8 mouse cellular contexts compared by ENCODE assay signal in the genomic region with DNA sequence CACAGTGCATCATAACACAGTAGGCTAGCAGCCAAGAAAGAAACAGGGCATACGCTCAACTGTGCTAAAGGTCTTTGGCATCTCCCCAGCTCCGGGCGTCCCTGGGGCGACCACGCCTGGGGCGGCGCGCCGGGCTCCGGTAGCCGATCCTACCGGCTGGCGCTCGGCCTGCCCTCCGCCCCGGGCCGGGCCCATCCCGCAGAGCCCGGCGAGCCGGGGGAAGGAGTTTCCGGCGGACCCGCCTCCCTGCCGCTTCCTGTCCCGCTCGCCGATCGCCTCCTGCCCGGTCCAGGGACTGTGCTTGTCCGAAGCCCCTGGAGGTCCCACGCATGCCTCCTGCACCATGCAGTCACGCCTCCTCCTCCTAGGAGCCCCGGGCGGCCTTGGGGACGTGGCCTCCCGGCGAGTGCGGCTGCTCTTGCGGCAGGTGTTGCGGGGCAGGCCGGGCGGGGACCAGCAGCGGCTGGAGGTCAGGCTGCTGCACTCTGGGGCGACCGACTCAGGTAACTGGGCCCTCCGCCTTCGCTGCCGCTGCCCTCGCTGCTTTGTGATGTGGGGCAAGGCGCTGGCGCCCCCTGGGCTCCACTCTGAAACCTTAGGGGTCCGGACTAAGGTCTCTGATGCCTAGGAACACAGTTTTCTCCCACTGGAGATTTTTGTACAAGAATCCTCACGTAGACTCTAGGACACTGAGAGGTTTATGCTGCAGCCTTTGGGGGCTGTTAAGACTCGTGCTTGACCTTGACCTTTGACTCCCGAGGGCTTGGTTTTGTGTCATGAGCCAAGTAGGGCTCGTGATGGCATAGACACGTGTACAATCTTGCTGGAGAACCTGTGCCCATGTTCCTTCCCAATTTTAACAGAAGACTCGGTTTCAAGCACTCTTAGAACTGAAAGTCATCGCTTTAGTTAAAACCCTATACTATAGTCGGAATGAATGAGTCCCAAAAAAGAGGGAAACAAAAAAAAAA. TPM values are rescaled to one million over a fixed set of nuclear protein-coding genes. Genes with fewer than 3 reads are reported as not detected.
A peak's percentile ranks its signal among the peaks of the same experiment; 100 is the strongest.
DNase-seq lines count a peak whose midpoint lies in the region; ATAC-seq and TF ChIP-seq lines count a peak whose summit lies in the region.

A gene (plus strand): TSS at position 112 of the 971 bp plus-strand sequence.

- H3K4me1 ChIP-seq in embryonic facial prominence, embryonic 13.5 days: peaks cover 24% of the 10 kb centered on the region
- peaks cover 6% of the 10 kb centered on the region for H3K4me1 ChIP-seq in heart, adult 2 months (ENCODE audit: control insufficient read depth, insufficient read depth, low read length)
- peaks cover 8% of the 10 kb centered on the region for H3K4me1 ChIP-seq in kidney, adult 2 months (ENCODE audit: control insufficient read depth, insufficient read depth, low read length)
- peaks cover 19% of the 10 kb centered on the region for H3K4me1 ChIP-seq in limb, embryonic 12.5 days (replicated peaks)
- H3K4me1 ChIP-seq in midbrain, embryonic 14.5 days (ENCODE audit: control insufficient read depth, insufficient read depth, low read length): peaks cover 10% of the 10 kb centered on the region; the same call in 1 of the 2 replicates

- no peaks in the 10 kb centered on the region for H3K36me3 ChIP-seq in embryonic facial prominence, embryonic 13.5 days
- peaks cover 4% of the 10 kb centered on the region for H3K36me3 ChIP-seq in heart, adult 2 months (ENCODE audit: control insufficient read depth, insufficient read depth, low read length)
- H3K36me3 ChIP-seq in kidney, adult 2 months (ENCODE audit: control insufficient read depth, insufficient read depth, low read length): no peaks in the 10 kb centered on the region
- H3K36me3 ChIP-seq in limb, embryonic 12.5 days: no peaks in the 10 kb centered on the region
- no peaks in the 10 kb centered on the region for H3K36me3 ChIP-seq in midbrain, embryonic 14.5 days (ENCODE audit: control insufficient read depth, insufficient read depth, low read length)

- peak; percentile 77 for DNase-seq in 3T3-L1 (ENCODE audit: low read depth, low spot score)
- DNase-seq in adrenal gland, postnatal 36 days: peak; percentile 95 to 96
- DNase-seq in heart, adult 2 months: peak; percentile 91 to 94
- peak; percentile 96 for DNase-seq in kidney, adult 2 months
- peak; percentile 83 for DNase-seq in midbrain, embryonic 14.5 days
- peak; percentile 70 for DNase-seq in spleen, adult 12 weeks (ENCODE audit: low spot score)

- WGBS in embryonic facial prominence, embryonic 13.5 days: 2% methylated on average over 61 of the region's 61 CpGs
- 1% methylated on average over 61 of the region's 61 CpGs for WGBS in heart, adult 2 months
- WGBS in kidney, adult 2 months: 2% methylated on average over 61 of the region's 61 CpGs
- WGBS in limb, embryonic 12.5 days: 2% methylated on average over 59 of the region's 61 CpGs
- WGBS in midbrain, embryonic 14.5 days: 3% methylated on average over 57 of the region's 61 CpGs

- intact Hi-C loops in heart, adult 2 months (cut with DNase I): loop anchor here (2.0 to 10.0 kb wide), 4 partner anchors 116 to 476 kb away; a partner anchor contains a TSS

- 0 out of 2 replicates have a peak, but pooled peaks have one; percentile 9 for TF ChIP-seq EP300 in heart, adult 2 months (IDR thresholded peaks at IDR 0.05; ENCODE audit: insufficient read depth, low read depth, low read length)

- H3K4me3 ChIP-seq in embryonic facial prominence, embryonic 13.5 days: peak within 1 kb of the TSS; percentile 88
- peak within 1 kb of the TSS; percentile 62 for H3K4me3 ChIP-seq in heart, adult 2 months
- H3K4me3 ChIP-seq in kidney, adult 2 months (ENCODE audit: insufficient read depth, low read depth, low read length): peak within 1 kb of the TSS; percentile 95
- H3K4me3 ChIP-seq in limb, embryonic 12.5 days (replicated peaks): peak within 1 kb of the TSS; percentile 81
- peak within 1 kb of the TSS; percentile 73 for H3K4me3 ChIP-seq in midbrain, embryonic 14.5 days (replicated peaks; ENCODE audit: low read depth, low read length)

- peak; percentile 85 for ATAC-seq in embryonic facial prominence, embryonic 13.5 days (ENCODE audit: insufficient number of reproducible peaks, insufficient read depth, low FRiP score, low TSS enrichment, low read depth)
- peak; percentile 90 for ATAC-seq in limb, embryonic 12.5 days (ENCODE audit: insufficient number of reproducible peaks, insufficient read depth, low FRiP score, low TSS enrichment, low read depth)
- peak; percentile 90 for ATAC-seq in midbrain, embryonic 14.5 days (ENCODE audit: low FRiP score, low TSS enrichment)

- H3K9ac ChIP-seq in embryonic facial prominence, embryonic 13.5 days: peak within 1 kb of the TSS; percentile 86
- peak within 1 kb of the TSS; percentile 100 for H3K9ac ChIP-seq in heart, adult 2 months (ENCODE audit: low read depth, low read length)
- peak within 1 kb of the TSS; percentile 89 for H3K9ac ChIP-seq in limb, embryonic 12.5 days (replicated peaks)
- H3K9ac ChIP-seq in midbrain, embryonic 14.5 days (replicated peaks; ENCODE audit: low read length): peak within 1 kb of the TSS; percentile 96

- peaks cover 2% of the 10 kb centered on the region; the same call in 1 of the 2 replicates for H3K79me2 ChIP-seq in heart, adult 2 months (replicated peaks; ENCODE audit: control insufficient read depth, insufficient read depth, low read length)

- peak within 1 kb of the TSS; percentile 85 for H3K27ac ChIP-seq in embryonic facial prominence, embryonic 13.5 days
- H3K27ac ChIP-seq in heart, adult 2 months: peak within 1 kb of the TSS; percentile 94
- peak within 1 kb of the TSS; percentile 97 for H3K27ac ChIP-seq in kidney, adult 2 months (ENCODE audit: insufficient read depth, low read depth, low read length)
- H3K27ac ChIP-seq in limb, embryonic 12.5 days: peak within 1 kb of the TSS; percentile 89
- peak within 1 kb of the TSS; percentile 81 for H3K27ac ChIP-seq in midbrain, embryonic 14.5 days (replicated peaks; ENCODE audit: low read depth, low read length)

- no peaks in the 10 kb centered on the region for H3K9me3 ChIP-seq in embryonic facial prominence, embryonic 13.5 days
- no peaks in the 10 kb centered on the region for H3K9me3 ChIP-seq in limb, embryonic 12.5 days
- no peaks in the 10 kb centered on the region for H3K9me3 ChIP-seq in midbrain, embryonic 14.5 days (ENCODE audit: control insufficient read depth, low read length)

- peak; percentile 64 for TF ChIP-seq CTCF in heart, adult 2 months (IDR thresholded peaks at IDR 0.05)
- peak; percentile 34; the same call in 1 of the 2 replicates for TF ChIP-seq CTCF in kidney, adult 2 months (conservative IDR thresholded peaks at IDR 0.05; ENCODE audit: insufficient read depth, insufficient read length, low read depth, low read length)

- TF ChIP-seq POLR2A in heart, adult 2 months (IDR thresholded peaks at IDR 0.05; ENCODE audit: insufficient read depth, low read depth, low read length): peak; percentile 52; the same call in 1 of the 2 replicates
- peak; percentile 13 for TF ChIP-seq POLR2A in kidney, adult 2 months (IDR thresholded peaks at IDR 0.05; ENCODE audit: low read depth, low read length)

- H3K4me2 ChIP-seq in embryonic facial prominence, embryonic 13.5 days: peak within 1 kb of the TSS; percentile 77
- H3K4me2 ChIP-seq in limb, embryonic 12.5 days: peak within 1 kb of the TSS; percentile 63
- peak within 1 kb of the TSS; percentile 74 for H3K4me2 ChIP-seq in midbrain, embryonic 14.5 days (ENCODE audit: low read length)

- H3K27me3 ChIP-seq in embryonic facial prominence, embryonic 13.5 days: no peaks in the 10 kb centered on the region
- no peaks in the 10 kb centered on the region for H3K27me3 ChIP-seq in heart, adult 2 months (ENCODE audit: control insufficient read depth, insufficient read depth, low read length)
- no peaks in the 10 kb centered on the region for H3K27me3 ChIP-seq in kidney, adult 2 months (replicated peaks; ENCODE audit: control insufficient read depth, insufficient read depth, low read length)
- no peaks in the 10 kb centered on the region for H3K27me3 ChIP-seq in limb, embryonic 12.5 days
- no peaks in the 10 kb centered on the region for H3K27me3 ChIP-seq in midbrain, embryonic 14.5 days (ENCODE audit: control insufficient read depth, insufficient read depth, low read length)

RNA-seq across cellular contexts. Expression of the gene that starts here (rescaled TPM):
- total RNA-seq in adrenal gland, postnatal 36 days (2021): 100 to 1,000 TPM; 146 to 169 TPM
- polyA plus RNA-seq in embryonic facial prominence, embryonic 13.5 days (2015; fragmentation: Nextera tagmentation; extraction: Ambion mirVana): 10.2 and 10.4 TPM in 2 replicates
- 100 to 1,000 TPM; 150 to 177 TPM for total RNA-seq in heart, adult 2 months (2021)
- polyA plus RNA-seq in heart, adult 2 months (2012; rRNA removed): 58.8 and 95.8 TPM in 2 replicates
- 71.2 and 78.0 TPM in 2 replicates for polyA plus RNA-seq in kidney, adult 2 months (2012; rRNA removed)
- 11.7 TPM in 2 replicates for polyA plus RNA-seq in limb, embryonic 12.5 days (2016; fragmentation: Nextera tagmentation; extraction: Ambion mirVana)
- 5.6 and 8.0 TPM in 2 replicates for polyA plus RNA-seq in midbrain, embryonic 14.5 days (2014; fragmentation: Nextera tagmentation; extraction: Ambion mirVana)

Comparison
In these comparisons a context has a peak if more than half of its experiments do, and no peak if none do; other contexts are left out.
1. Peak in every context shown above with its lines: DNase-seq, ATAC-seq, H3K4me3 ChIP-seq and H3K27ac ChIP-seq.